Mouse (Mus musculus): Measurements from ENCODE around the gene Nfkbid. TPM values are rescaled to one million over a fixed set of nuclear protein-coding genes. Genes with fewer than 3 reads are reported as not detected.

The Nfkbid gene
- polyA plus RNA-seq, 1 experiment from 2014 or later, result 2.6 TPM

DNA sequence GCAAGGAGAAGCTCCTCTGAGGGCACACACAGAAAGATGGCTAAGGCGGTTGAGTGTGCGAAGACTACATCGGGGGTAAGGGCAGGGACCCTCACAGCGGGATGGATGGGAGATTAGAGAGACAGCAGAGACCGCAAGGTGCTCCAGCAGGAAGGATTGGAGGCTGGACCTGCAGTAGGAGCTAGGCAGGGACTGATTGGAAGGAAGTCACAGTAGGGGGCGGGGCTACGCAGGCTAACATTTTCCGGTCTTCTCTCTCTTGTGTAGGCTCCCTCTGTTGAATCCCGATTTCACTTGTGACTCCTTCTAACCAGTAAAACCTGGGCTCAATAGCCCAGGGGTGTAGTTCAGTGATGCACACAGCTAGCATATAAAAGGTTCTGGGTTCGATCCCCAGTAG is 15.3 kb downstream of the Nfkbid start:
- no peak for ATAC-seq
- Histone ChIP-seq H3K4me1 (ENCODE audit: control insufficient read depth, insufficient read depth, low read length) (no peaks in the 10 kb centered on the region), H3K4me3 (ENCODE audit: low read length) (no peak overlapping the region), H3K27ac (ENCODE audit: low read length) (no peak overlapping the region), H3K36me3 (ENCODE audit: control insufficient read depth, insufficient read depth, low read length) (no peaks in the 10 kb centered on the region), H3K9ac (ENCODE audit: low read depth, low read length) (no peak overlapping the region), H3K9me3 (ENCODE audit: control insufficient read depth, low read length) (no peaks in the 10 kb centered on the region), H3K27me3 (replicated peaks; ENCODE audit: control insufficient read depth, insufficient read depth, low read length) (peaks cover 2% of the 10 kb centered on the region; the same call in 1 of the 2 replicates), H3K4me2 (ENCODE audit: low read depth, low read length) (no peak overlapping the region)
- WGBS, result 24% methylated on average over 10 of the region's 10 CpGs

DNA sequence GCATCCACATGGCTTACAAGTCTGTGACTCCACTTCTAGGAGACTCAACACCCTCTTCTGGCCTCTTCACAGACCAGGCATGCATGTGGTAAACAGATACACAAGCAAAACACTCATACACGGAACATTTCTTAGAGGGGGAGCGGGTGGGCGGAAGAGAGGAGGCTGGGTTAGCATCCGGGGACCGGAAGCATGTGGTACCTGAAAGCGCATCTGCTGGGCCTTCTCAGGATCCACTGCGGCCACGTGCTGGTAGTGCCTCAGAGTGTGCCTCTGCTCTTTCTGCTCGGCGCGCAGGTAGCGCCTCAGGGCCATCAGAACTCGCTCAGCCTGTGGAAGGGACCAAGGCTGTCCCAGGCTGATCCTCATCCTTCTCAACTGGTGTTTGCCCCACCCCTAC is 18.2 kb downstream of the Nfkbid start:
- no peak for ATAC-seq
- no peaks in the 10 kb centered on the region for H3K9me3 ChIP-seq (ENCODE audit: control insufficient read depth, low read length)
- 75% methylated on average over 13 of the region's 13 CpGs for WGBS
- H3K9ac ChIP-seq (ENCODE audit: low read depth, low read length), result no peak overlapping the region
- peaks cover 3% of the 10 kb centered on the region for H3K27me3 ChIP-seq (replicated peaks; ENCODE audit: control insufficient read depth, insufficient read depth, low read length)
- H3K36me3 ChIP-seq (ENCODE audit: control insufficient read depth, insufficient read depth, low read length), result no peaks in the 10 kb centered on the region
- peaks cover 8% of the 10 kb centered on the region for H3K4me1 ChIP-seq (ENCODE audit: control insufficient read depth, insufficient read depth, low read length)
- no peak overlapping the region for H3K4me3 ChIP-seq (ENCODE audit: low read length)
- H3K4me2 ChIP-seq (ENCODE audit: low read depth, low read length), result no peak overlapping the region
- H3K27ac ChIP-seq (ENCODE audit: low read length), result no peak overlapping the region

DNA sequence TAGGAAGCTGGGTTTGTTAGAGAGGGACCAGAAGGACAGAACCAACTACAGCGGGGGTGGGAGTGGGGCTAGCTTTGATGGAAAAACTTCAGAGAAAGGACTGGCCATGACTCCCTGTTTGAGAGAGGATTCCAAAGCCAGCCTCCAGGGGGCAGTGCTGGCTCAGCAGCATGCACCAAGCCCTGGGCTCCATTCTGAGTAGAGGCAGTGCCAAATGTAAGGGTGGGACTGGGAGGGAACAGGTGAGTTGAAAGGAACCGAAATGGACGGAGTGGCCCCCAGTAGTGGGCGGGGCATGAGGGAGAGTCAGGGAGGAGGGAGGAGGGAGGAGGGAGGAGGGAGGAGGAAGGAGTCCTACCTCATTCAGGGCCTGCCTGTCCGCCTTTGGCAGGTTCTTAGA is 19.2 kb downstream of the Nfkbid start:
- peak; percentile 12; the same call in 1 of the 2 replicates for ATAC-seq
- H3K9me3 ChIP-seq (ENCODE audit: control insufficient read depth, low read length), result no peaks in the 10 kb centered on the region
- no peak overlapping the region for H3K27ac ChIP-seq (ENCODE audit: low read length)
- H3K27me3 ChIP-seq (replicated peaks; ENCODE audit: control insufficient read depth, insufficient read depth, low read length), result peaks cover 8% of the 10 kb centered on the region
- WGBS, result 20% methylated on average over 4 of the region's 5 CpGs
- H3K4me1 ChIP-seq (ENCODE audit: control insufficient read depth, insufficient read depth, low read length), result peaks cover 15% of the 10 kb centered on the region
- H3K4me2 ChIP-seq (ENCODE audit: low read depth, low read length), result no peak overlapping the region
- H3K9ac ChIP-seq (ENCODE audit: low read depth, low read length), result no peak overlapping the region
- H3K36me3 ChIP-seq (ENCODE audit: control insufficient read depth, insufficient read depth, low read length), result no peaks in the 10 kb centered on the region
- H3K4me3 ChIP-seq (ENCODE audit: low read length), result no peak overlapping the region

DNA sequence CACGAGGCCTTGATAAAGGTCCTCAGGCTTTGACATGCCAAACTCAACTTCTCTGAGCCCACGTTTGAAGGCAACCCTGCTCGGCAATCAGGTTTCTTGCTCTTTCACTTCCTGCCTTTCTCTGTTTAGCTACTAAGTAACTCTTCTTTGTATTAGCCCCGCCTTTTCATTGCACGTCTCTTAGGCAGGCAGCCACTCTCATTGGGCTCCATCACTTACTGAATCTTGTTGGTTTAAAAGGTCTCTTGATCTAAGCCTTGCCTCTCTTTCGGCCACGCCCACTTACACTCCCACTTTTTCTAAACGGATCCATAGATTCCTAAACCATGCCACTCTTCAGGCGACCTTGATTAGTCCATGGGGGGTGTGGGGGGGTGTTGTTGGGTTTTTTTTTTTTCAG is 22.2 kb downstream of the Nfkbid start:
- no peak for ATAC-seq
- no peak overlapping the region for H3K9ac ChIP-seq (ENCODE audit: low read depth, low read length)
- H3K4me3 ChIP-seq (ENCODE audit: low read length), result no peak overlapping the region; the same call in 1 of the 2 replicates
- H3K4me2 ChIP-seq (ENCODE audit: low read depth, low read length), result peak overlapping the region; percentile 93
- no peaks in the 10 kb centered on the region for H3K36me3 ChIP-seq (ENCODE audit: control insufficient read depth, insufficient read depth, low read length)
- peaks cover 5% of the 10 kb centered on the region; the same call in 1 of the 2 replicates for H3K27me3 ChIP-seq (replicated peaks; ENCODE audit: control insufficient read depth, insufficient read depth, low read length)
- H3K27ac ChIP-seq (ENCODE audit: low read length), result no peak overlapping the region
- H3K4me1 ChIP-seq (ENCODE audit: control insufficient read depth, insufficient read depth, low read length), result peaks cover 15% of the 10 kb centered on the region
- WGBS, result 22% methylated on average over 9 of the region's 9 CpGs
- H3K9me3 ChIP-seq (ENCODE audit: control insufficient read depth, low read length), result no peaks in the 10 kb centered on the region

DNA sequence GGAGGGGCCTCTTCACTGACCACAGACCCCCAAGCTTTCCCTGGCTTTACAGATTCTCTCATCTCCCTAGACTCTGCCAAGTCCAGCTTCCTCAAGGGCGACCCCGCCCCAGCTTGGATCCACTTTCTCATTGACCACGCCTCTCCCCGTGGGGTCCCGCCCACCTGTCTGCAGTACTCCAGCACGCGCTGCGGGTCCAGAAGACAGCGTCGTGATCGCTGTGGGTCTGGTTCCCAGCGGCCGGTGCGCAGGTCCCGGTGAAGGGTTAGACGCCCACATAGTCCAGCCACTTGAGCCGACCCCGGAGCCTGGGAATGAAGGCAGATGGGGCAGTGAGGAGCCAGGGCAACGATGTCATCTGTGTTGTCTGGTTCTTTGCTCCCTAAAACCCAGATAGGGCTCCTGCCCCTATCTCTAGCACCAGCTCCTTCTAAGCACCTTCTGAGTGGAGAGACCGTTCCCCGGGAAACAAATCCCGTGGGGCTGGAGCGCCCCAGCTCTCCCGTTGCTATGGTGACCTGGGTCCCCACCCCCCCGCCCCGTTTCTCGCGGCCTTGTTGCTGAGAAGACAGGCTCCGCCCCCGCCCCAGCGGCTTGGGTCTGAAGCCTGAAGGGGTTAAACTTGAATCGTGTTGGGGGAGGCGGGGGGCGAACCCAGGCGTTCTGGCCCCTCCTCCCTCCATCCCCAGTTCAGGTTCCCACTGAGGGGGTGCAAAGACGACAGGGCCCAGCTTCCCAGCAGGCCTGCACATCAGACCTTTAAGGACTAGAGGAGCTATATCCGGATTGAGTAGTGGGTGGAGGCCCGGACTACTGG is 22.8 kb downstream of the Nfkbid start:
- no peaks in the 10 kb centered on the region for H3K9me3 ChIP-seq (ENCODE audit: control insufficient read depth, low read length)
- WGBS, result under 1% methylated on average over 38 of the region's 38 CpGs
- H3K4me2 ChIP-seq (ENCODE audit: low read depth, low read length), result peak overlapping the region; percentile 93
- H3K27ac ChIP-seq (ENCODE audit: low read length), result no peak overlapping the region
- ATAC-seq, result peak; percentile 33; the same call in 1 of the 2 replicates
- H3K9ac ChIP-seq (ENCODE audit: low read depth, low read length), result peak overlapping the region; percentile 72
- H3K4me3 ChIP-seq (ENCODE audit: low read length), result peak overlapping the region; percentile 66
- no peaks in the 10 kb centered on the region for H3K36me3 ChIP-seq (ENCODE audit: control insufficient read depth, insufficient read depth, low read length)
- H3K4me1 ChIP-seq (ENCODE audit: control insufficient read depth, insufficient read depth, low read length), result peaks cover 15% of the 10 kb centered on the region
- peaks cover 5% of the 10 kb centered on the region; the same call in 1 of the 2 replicates for H3K27me3 ChIP-seq (replicated peaks; ENCODE audit: control insufficient read depth, insufficient read depth, low read length)

DNA sequence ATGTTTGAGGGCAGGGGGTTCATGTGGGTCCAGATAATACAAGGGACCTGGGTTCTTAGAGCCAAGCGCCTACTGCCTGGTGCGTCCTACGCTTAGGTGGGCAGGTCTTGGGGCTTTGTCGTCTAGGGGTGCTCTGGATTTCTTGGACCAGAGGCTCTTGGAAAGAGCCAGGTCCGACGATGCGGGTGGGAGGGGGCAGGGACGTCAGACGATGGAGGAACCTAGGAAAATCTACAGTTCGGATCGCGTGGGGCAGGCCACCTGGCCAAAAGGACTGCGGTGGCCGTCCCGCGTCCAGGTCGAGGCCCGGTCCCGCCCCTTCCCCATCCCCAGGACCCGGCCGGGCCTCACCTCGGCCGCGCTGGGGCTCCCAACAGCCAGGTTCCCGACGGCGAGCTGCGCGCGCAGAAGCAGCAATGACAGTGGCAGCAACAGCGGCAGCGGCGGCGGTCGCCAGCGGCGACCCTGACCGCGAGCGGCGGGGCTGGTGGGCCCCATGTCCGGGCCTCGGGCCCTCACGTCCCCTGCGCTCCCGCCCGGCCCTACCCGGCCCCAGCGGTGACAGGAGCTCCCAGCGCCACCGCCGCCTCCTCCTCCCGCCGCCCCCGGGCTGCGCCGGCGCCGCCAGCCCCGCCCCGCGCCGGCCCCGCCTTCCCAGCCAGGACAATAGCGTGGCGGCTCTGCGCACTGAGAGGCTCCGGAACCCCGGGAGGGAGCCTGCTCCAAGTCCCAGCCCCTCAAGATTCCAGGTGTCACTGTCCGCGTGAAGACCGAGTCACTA is 23.6 kb downstream of the Nfkbid start, which contains the start of gene Aplp1:
Aplp1 (minus strand) TSS at position 565 of the 781 bp plus-strand sequence.
- Histone ChIP-seq H3K4me1 (ENCODE audit: control insufficient read depth, insufficient read depth, low read length) (peaks cover 15% of the 10 kb centered on the region), H3K4me3 (ENCODE audit: low read length) (peak within 1 kb of the TSS; percentile 66), H3K27me3 (replicated peaks; ENCODE audit: control insufficient read depth, insufficient read depth, low read length) (peaks cover 5% of the 10 kb centered on the region; the same call in 1 of the 2 replicates), H3K9ac (ENCODE audit: low read depth, low read length) (peak within 1 kb of the TSS; percentile 72), H3K4me2 (ENCODE audit: low read depth, low read length) (peak within 1 kb of the TSS; percentile 93), H3K36me3 (ENCODE audit: control insufficient read depth, insufficient read depth, low read length) (no peaks in the 10 kb centered on the region), H3K9me3 (ENCODE audit: control insufficient read depth, low read length) (no peaks in the 10 kb centered on the region), H3K27ac (ENCODE audit: low read length) (0 out of 2 replicates have a peak within 1 kb of the TSS, but pooled peaks have one; percentile 19)
- ATAC-seq, result peak; percentile 81
- under 1% methylated on average over 56 of the region's 72 CpGs for WGBS

DNA sequence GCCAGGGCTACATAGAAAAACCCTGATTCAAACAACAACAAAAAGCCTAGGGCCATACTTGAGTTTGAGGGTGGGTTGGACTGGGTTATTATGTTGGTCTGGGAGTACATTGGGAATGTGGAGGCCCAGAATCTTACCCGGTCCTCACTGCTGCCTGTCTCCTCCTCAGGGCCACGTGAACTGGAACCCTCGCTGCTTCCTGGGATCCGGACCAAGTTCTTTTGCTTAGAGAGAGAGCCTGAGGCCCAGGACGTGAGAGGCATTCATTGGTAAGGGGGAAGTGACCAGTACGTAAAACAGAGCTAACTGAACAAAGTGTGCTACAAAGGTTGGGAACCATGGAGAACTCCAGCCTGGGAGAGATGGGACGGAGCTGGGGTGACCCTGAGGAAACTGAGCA is 28.7 kb downstream of the Nfkbid start:
- H3K4me1 ChIP-seq (ENCODE audit: control insufficient read depth, insufficient read depth, low read length), result peaks cover 5% of the 10 kb centered on the region
- H3K27ac ChIP-seq (ENCODE audit: low read length), result no peak overlapping the region
- ATAC-seq, result no peak
- H3K36me3 ChIP-seq (ENCODE audit: control insufficient read depth, insufficient read depth, low read length), result no peaks in the 10 kb centered on the region
- H3K9ac ChIP-seq (ENCODE audit: low read depth, low read length), result no peak overlapping the region
- H3K27me3 ChIP-seq (replicated peaks; ENCODE audit: control insufficient read depth, insufficient read depth, low read length), result peaks cover 28% of the 10 kb centered on the region
- H3K4me2 ChIP-seq (ENCODE audit: low read depth, low read length), result no peak overlapping the region
- 69% methylated on average over 7 of the region's 7 CpGs for WGBS
- H3K4me3 ChIP-seq (ENCODE audit: low read length), result no peak overlapping the region
- no peaks in the 10 kb centered on the region for H3K9me3 ChIP-seq (ENCODE audit: control insufficient read depth, low read length)

DNA sequence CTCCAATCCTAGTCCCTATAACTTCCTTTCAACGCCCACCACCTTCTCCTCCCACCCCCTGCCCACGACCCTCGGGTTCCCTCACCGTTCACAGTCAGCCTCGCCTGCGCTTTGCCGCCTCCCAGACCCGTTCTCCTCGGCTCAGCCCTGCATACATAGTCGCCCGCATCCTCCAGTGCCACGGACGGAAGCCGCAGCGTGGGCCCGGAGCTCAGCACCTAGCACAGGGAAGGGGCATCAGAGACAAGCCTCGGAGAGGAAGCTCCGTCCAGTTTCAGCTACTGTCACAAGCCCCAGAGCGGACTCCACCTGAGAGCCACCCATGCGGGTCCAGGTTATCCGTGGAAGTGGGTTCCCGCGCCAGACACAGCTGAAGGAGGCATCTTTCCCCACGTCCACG is 31.8 kb downstream of the Nfkbid start:
- ATAC-seq, result peak; percentile 5; the same call in 1 of the 2 replicates
- peak overlapping the region; percentile 44 for H3K4me2 ChIP-seq (ENCODE audit: low read depth, low read length)
- no peaks in the 10 kb centered on the region for H3K36me3 ChIP-seq (ENCODE audit: control insufficient read depth, insufficient read depth, low read length)
- peaks cover 6% of the 10 kb centered on the region; the same call in 1 of the 2 replicates for H3K4me1 ChIP-seq (ENCODE audit: control insufficient read depth, insufficient read depth, low read length)
- peak overlapping the region; percentile 17; the same call in 1 of the 2 replicates for H3K4me3 ChIP-seq (ENCODE audit: low read length)
- no peak overlapping the region for H3K9ac ChIP-seq (ENCODE audit: low read depth, low read length)
- whole genome bisulfite sequencing, result 22% methylated on average over 25 of the region's 25 CpGs
- no peak overlapping the region for H3K27ac ChIP-seq (ENCODE audit: low read length)
- H3K27me3 ChIP-seq (replicated peaks; ENCODE audit: control insufficient read depth, insufficient read depth, low read length), result peaks cover 57% of the 10 kb centered on the region
- no peaks in the 10 kb centered on the region for H3K9me3 ChIP-seq (ENCODE audit: control insufficient read depth, low read length)

DNA sequence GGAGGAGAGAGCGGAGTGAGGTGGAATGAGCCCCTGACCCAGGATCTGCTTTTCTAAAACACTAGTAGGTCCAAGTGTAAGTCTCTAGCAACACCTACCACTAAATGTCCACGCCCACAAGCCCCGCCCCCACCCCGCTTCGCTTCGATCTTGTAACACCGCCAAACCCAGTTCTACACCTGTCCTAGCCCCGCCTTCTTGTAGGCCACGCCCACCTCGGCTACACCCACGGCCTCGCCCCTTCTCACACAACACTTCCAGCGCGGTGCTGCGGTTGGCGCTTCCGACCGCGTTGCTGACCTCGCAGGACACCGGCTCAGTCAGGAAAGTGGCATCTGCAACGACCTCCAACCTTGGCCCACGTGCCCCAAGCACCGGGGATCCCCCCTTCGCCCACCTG is 32.2 kb downstream of the Nfkbid start:
- Histone ChIP-seq H3K9ac (ENCODE audit: low read depth, low read length) (no peak overlapping the region), H3K4me3 (ENCODE audit: low read length) (peak overlapping the region; percentile 17), H3K27ac (ENCODE audit: low read length) (no peak overlapping the region)

More for the DNA sequence above, 32.2 kb downstream of the Nfkbid start:
- peak; percentile 83 for ATAC-seq
- Histone ChIP-seq H3K27me3 (replicated peaks; ENCODE audit: control insufficient read depth, insufficient read depth, low read length) (peaks cover 62% of the 10 kb centered on the region), H3K4me2 (ENCODE audit: low read depth, low read length) (peak overlapping the region; percentile 44), H3K9me3 (ENCODE audit: control insufficient read depth, low read length) (no peaks in the 10 kb centered on the region), H3K4me1 (ENCODE audit: control insufficient read depth, insufficient read depth, low read length) (peaks cover 6% of the 10 kb centered on the region; the same call in 1 of the 2 replicates), H3K36me3 (ENCODE audit: control insufficient read depth, insufficient read depth, low read length) (no peaks in the 10 kb centered on the region)
- 2% methylated on average over 25 of the region's 25 CpGs for WGBS
